9 mouse cellular contexts compared by ENCODE assay signal in the genomic region with DNA sequence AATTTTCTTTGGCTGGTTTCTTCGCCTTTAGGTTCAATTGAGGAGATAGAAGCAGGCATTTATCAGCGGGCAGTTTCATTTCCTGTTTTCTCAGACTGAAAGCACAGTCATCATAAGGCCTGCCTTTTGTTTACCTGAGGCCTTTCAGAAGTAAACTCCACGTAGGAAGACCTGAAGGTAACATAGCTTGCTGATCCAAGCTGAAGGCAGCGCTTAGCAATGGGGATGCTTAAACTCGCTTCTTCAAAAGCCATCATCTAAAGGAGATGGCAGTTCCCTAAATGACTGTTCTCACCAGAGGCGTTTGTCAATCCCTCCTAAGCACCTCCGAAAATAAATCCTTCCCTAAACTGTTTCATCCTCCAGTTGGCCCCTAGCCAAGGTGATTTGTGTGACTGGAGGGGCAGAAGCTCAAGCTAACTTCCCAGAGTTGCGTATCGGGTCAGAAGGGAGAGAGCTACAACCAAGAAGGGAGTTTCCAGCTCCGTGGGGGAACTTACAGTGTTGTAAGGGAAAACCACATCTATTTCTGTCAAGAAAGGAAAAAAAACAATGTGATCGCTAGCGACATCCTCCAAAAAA. TPM values are rescaled to one million over a fixed set of nuclear protein-coding genes. Genes with fewer than 3 reads are reported as not detected.
DNase-seq lines count a peak whose midpoint lies in the region; ATAC-seq lines count a peak whose summit lies in the region.
"Had no signal": no experiment of that assay in that cellular context is flagged by ENCODE, and none has a peak within 500 bp of the region (broad histone marks: within the 10 kb centered on the region; RNA-seq: fewer than 3 reads in every experiment).

No protein-coding gene starts in this region.

- H3K27ac ChIP-seq in hindbrain, embryonic 13.5 days = no peak overlapping the region
- H3K27ac ChIP-seq: limb, embryonic 12.5 days had no signal

- H3K4me3 ChIP-seq in hindbrain, embryonic 13.5 days = no peak overlapping the region
- H3K4me3 ChIP-seq: limb, embryonic 12.5 days had no signal

- H3K4me2 ChIP-seq in hindbrain, embryonic 13.5 days = no peak overlapping the region
- H3K4me2 ChIP-seq: limb, embryonic 12.5 days had no signal

- H3K9ac ChIP-seq in hindbrain, embryonic 13.5 days = no peak overlapping the region
- H3K9ac ChIP-seq: limb, embryonic 12.5 days had no signal

- H3K27me3 ChIP-seq in hindbrain, embryonic 13.5 days = 0 out of 2 replicates have a peak, but pooled peaks cover 4% of the 10 kb centered on the region

- H3K36me3 ChIP-seq in hindbrain, embryonic 13.5 days = no peaks in the 10 kb centered on the region
- H3K36me3 ChIP-seq: limb, embryonic 12.5 days had no signal

- DNase-seq in adrenal gland, postnatal 14 days = peak; percentile 57
- no peak for DNase-seq in adrenal gland, adult 8-10 months
- peak; percentile 35 for DNase-seq in urinary bladder, postnatal 14 days (ENCODE audit: low spot score)
- no peak for DNase-seq in urinary bladder, postnatal 4 days (ENCODE audit: low spot score in 2 of 2)
- DNase-seq in kidney, postnatal 25 days = peak; percentile 34 to 55
- no peak for DNase-seq in yolk sac, embryonic 10.5 days (ENCODE audit: low spot score)
- DNase-seq in thymus, postnatal 25 days = no peak

- no peak for ATAC-seq in hindbrain, embryonic 13.5 days (ENCODE audit: low FRiP score)

- H3K9me3 ChIP-seq in hindbrain, embryonic 13.5 days = no peaks in the 10 kb centered on the region
- H3K9me3 ChIP-seq: limb, embryonic 12.5 days had no signal

- WGBS in hindbrain, embryonic 13.5 days = 82% methylated on average over 12 of the region's 12 CpGs

- no peaks in the 10 kb centered on the region; the same call in 1 of the 2 replicates for H3K4me1 ChIP-seq in hindbrain, embryonic 13.5 days (replicated peaks)

RNA-seq across cellular contexts. Expression of a gene that starts 13.0 kb away (rescaled TPM):
- 159 and 180 TPM in 2 replicates for total RNA-seq in adrenal gland, postnatal 14 days (2021)
- total RNA-seq in adrenal gland, adult 8-10 months (2022) = 100 to 1,000 TPM; 155 to 174 (median 159) TPM
- 22.0 and 23.1 TPM in 2 replicates for polyA plus RNA-seq in hindbrain, embryonic 13.5 days (2015; fragmentation: Nextera tagmentation; extraction: Ambion mirVana)

RNA-seq across cellular contexts. Expression of a gene that starts 27.5 kb away (rescaled TPM):
- total RNA-seq in adrenal gland, postnatal 14 days (2021) = 5.3 and 7.1 TPM in 2 replicates
- total RNA-seq in adrenal gland, adult 8-10 months (2022) = 1 to 10 TPM; 4.9 to 9.5 (median 6.3) TPM
- polyA plus RNA-seq in hindbrain, embryonic 13.5 days (2015; fragmentation: Nextera tagmentation; extraction: Ambion mirVana) = 15.5 and 15.6 TPM in 2 replicates

RNA-seq across cellular contexts. Expression of a gene that starts 42.4 kb away (rescaled TPM):
- total RNA-seq in adrenal gland, postnatal 14 days (2021) = 42.2 and 43.4 TPM in 2 replicates
- 10 to 100 TPM; 44.9 to 56.7 (median 50.0) TPM for total RNA-seq in adrenal gland, adult 8-10 months (2022)
- polyA plus RNA-seq in hindbrain, embryonic 13.5 days (2015; fragmentation: Nextera tagmentation; extraction: Ambion mirVana) = 52.7 and 52.8 TPM in 2 replicates

Comparison
In these comparisons a context has a peak if more than half of its experiments do, and no peak if none do; other contexts are left out.
1. DNase-seq: peak in adrenal gland, postnatal 14 days (single experiment), urinary bladder, postnatal 14 days (single experiment) and kidney, postnatal 25 days (2 of 2); none in adrenal gland, adult 8-10 months (single experiment), urinary bladder, postnatal 4 days (0 of 2), yolk sac, embryonic 10.5 days (single experiment) and thymus, postnatal 25 days (single experiment).